Mouse (Mus musculus): ENCODE data around the gene Rhbdl2.

DNA sequence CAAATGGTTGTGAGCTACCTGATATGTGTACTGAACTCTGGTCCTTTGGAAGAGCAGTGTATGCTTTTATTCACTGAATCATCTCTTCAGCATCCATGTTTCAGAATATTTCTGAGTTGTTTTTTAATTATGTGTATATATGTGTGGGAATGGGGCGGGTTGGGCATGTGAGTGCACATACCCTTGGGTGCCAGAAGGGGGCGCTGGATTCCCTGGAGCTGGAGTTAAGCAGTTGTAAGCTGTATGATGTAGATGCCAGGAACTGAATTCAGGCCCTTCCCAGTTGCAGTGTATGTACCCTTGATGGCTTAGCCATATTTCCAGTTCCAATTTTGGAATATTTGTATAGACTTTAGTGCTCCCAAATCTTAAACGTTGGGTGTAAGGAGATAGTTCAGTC is 24.9 kb downstream of the Rhbdl2 start:
- TF ChIP-seq GATA1 (IDR thresholded peaks at IDR 0.05; ENCODE audit: low read length) (no peak), TAL1 (IDR thresholded peaks at IDR 0.05; ENCODE audit: low read length) (no peak)
